Mouse (Mus musculus): Measurements from ENCODE around the gene Fyn. TPM values are rescaled to one million over a fixed set of nuclear protein-coding genes. Genes with fewer than 3 reads are reported as not detected.

Gene Fyn
- total and polyA plus RNA-seq, 3 experiments, result 14.9 to 42.4 (median 19.9) TPM

DNA sequence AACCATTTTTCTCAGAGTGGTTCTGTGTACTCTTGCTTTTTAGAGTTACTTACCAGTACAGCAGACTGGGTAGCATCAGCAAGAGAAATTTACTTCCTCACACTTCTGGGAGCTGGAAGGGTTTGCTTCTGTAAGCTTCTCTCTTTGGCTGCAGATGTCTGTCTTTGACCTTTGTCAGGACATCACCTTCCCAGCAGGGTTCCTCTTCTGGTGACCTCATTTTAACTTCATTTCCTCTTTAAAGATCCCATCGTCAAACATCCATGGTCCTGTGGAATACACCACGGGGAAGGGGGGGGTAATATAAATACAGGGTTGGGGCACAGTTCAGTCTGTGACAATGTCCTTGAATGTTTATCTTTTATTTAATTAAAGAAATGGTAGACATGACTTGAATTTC, 74.5 kb downstream of the Fyn start:
- no peaks in the 10 kb centered on the region for H3K27me3 ChIP-seq (replicated peaks)
- peaks cover 0 to 27% of the 10 kb centered on the region in 2 experiments; a peak in 2 of 4 replicates for H3K4me1 ChIP-seq (ENCODE audit: control insufficient read depth in 1 of 2, insufficient read depth in 2 of 2)
- peaks cover 0 to 17% of the 10 kb centered on the region in 2 experiments for H3K36me3 ChIP-seq (replicated peaks in 1 of 2; ENCODE audit: control insufficient read depth in 1 of 2, insufficient read depth in 1 of 2, low read length in 1 of 2)
- no peaks in the 10 kb centered on the region for H3K9me3 ChIP-seq (replicated peaks; ENCODE audit: low read length)
- no peaks in the 10 kb centered on the region for H3K79me2 ChIP-seq (replicated peaks; ENCODE audit: control insufficient read depth, extremely low read depth, insufficient read depth, poor library complexity, severe bottlenecking)
- no peak for DNase-seq (ENCODE audit: extremely low read depth)
- H3K4me2 ChIP-seq (ENCODE audit: insufficient read depth, low read depth, poor library complexity, severe bottlenecking), result no peak overlapping the region
- dilution Hi-C loops (cut with MboI; ENCODE audit: extremely low pct_ligation_motif_present, extremely low pct_unique_long_range_greater_than_20kb, low sequenced_read_pairs) (no loop called here), in situ Hi-C loops (cut with MboI; ENCODE audit: low pct_ligation_motif_present, low pct_unique_long_range_greater_than_20kb, low sequenced_read_pairs) (no loop called here)
- H3K9ac ChIP-seq (ENCODE audit: insufficient read depth, low read depth), result no peak overlapping the region
- H3K4me3 ChIP-seq (replicated peaks in 1 of 3; ENCODE audit: low read depth in 2 of 3, low read length in 2 of 3, poor library complexity in 1 of 3), result no peak overlapping the region
- no peak for TF ChIP-seq MAZ (IDR thresholded peaks at IDR 0.05; ENCODE audit: low read depth, low read length)
- no peak for TF ChIP-seq ZNF384 (IDR thresholded peaks at IDR 0.05; ENCODE audit: low read depth, low read length)
- no peak for TF ChIP-seq USF2 (conservative IDR thresholded peaks at IDR 0.05; ENCODE audit: low read depth, low read length)
- no peak for TF ChIP-seq KAT2A (IDR thresholded peaks at IDR 0.05; ENCODE audit: insufficient replicate concordance, low read length)
- TF ChIP-seq MYC (IDR thresholded peaks at IDR 0.05; ENCODE audit: low read depth, low read length), result no peak
- no peak for TF ChIP-seq RCOR1 (conservative IDR thresholded peaks at IDR 0.05; ENCODE audit: low read depth, low read length)
- no peak for TF ChIP-seq ETS1 (conservative IDR thresholded peaks at IDR 0.05; ENCODE audit: low read depth, low read length)
- no peak for TF ChIP-seq SIN3A (IDR thresholded peaks at IDR 0.05; ENCODE audit: low read length)
- no peak for TF ChIP-seq ZKSCAN1 (IDR thresholded peaks at IDR 0.05; ENCODE audit: borderline replicate concordance, low read depth, low read length)
- no peak for TF ChIP-seq CHD1 (IDR thresholded peaks at IDR 0.05; ENCODE audit: low read depth, low read length)
- no peak for TF ChIP-seq ZMIZ1 (IDR thresholded peaks at IDR 0.05; ENCODE audit: low read depth, low read length)
- TF ChIP-seq GABPA (IDR thresholded peaks at IDR 0.05; ENCODE audit: insufficient replicate concordance, low read depth, low read length), result no peak
- no peak overlapping the region for H3K27ac ChIP-seq (ENCODE audit: insufficient read depth, low read depth)

DNA sequence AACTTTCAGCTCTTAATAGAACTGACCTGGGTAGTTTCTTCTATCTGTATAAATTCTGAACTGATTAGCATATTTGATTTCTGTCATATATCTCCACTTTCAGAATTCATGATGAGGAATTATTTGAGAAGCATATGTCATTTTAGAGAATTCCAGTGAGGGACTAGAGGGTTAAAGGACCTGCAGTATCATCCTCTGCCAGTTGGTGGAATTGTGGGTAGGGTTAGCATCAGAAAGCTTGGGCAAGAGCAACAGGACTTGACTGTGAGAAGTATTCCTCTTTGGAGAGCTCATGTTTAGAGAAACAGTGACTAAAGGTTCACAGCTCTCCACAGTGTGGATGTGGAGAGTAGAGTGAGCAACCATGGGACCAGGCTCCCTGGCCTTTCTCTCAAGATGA, 75.3 kb downstream of the Fyn start:
- dilution Hi-C loops (cut with MboI; ENCODE audit: extremely low pct_ligation_motif_present, extremely low pct_unique_long_range_greater_than_20kb, low sequenced_read_pairs), result no loop called here
- no peak for DNase-seq (ENCODE audit: extremely low read depth)
- Histone ChIP-seq H3K4me1 (ENCODE audit: control insufficient read depth in 1 of 2, insufficient read depth in 2 of 2) (peaks cover 0 to 24% of the 10 kb centered on the region in 2 experiments; a peak in 2 of 4 replicates), H3K9me3 (replicated peaks; ENCODE audit: low read length) (no peaks in the 10 kb centered on the region), H3K27me3 (replicated peaks) (no peaks in the 10 kb centered on the region), H3K79me2 (replicated peaks; ENCODE audit: control insufficient read depth, extremely low read depth, insufficient read depth, poor library complexity, severe bottlenecking) (no peaks in the 10 kb centered on the region), H3K27ac (ENCODE audit: insufficient read depth, low read depth) (no peak overlapping the region), H3K4me2 (ENCODE audit: insufficient read depth, low read depth, poor library complexity, severe bottlenecking) (no peak overlapping the region), H3K9ac (ENCODE audit: insufficient read depth, low read depth) (no peak overlapping the region), H3K36me3 (replicated peaks in 1 of 2; ENCODE audit: control insufficient read depth in 1 of 2, insufficient read depth in 1 of 2, low read length in 1 of 2) (peaks cover 0 to 15% of the 10 kb centered on the region in 2 experiments), H3K4me3 (replicated peaks in 1 of 3; ENCODE audit: low read depth in 2 of 3, low read length in 2 of 3, poor library complexity in 1 of 3) (no peak overlapping the region)
- peak; percentile 8 for TF ChIP-seq RAD21 (IDR thresholded peaks at IDR 0.05; ENCODE audit: low read depth, low read length)
- no peak for TF ChIP-seq UBTF (IDR thresholded peaks at IDR 0.05; ENCODE audit: low read depth, low read length)
- TF ChIP-seq ZNF384 (IDR thresholded peaks at IDR 0.05; ENCODE audit: low read depth, low read length), result no peak
- TF ChIP-seq CTCF (conservative IDR thresholded peaks at IDR 0.05 in 1 of 2, IDR thresholded peaks at IDR 0.05 in 1 of 2; ENCODE audit: low read depth in 2 of 2, low read length in 2 of 2), result peak; percentile 7 to 38; a peak in 1 of 4 replicates
- TF ChIP-seq HCFC1 (IDR thresholded peaks at IDR 0.05; ENCODE audit: low read depth, low read length), result no peak
- TF ChIP-seq E2F4 (IDR thresholded peaks at IDR 0.05; ENCODE audit: insufficient replicate concordance, low read depth, low read length), result no peak
- TF ChIP-seq SMC3 (IDR thresholded peaks at IDR 0.05; ENCODE audit: low read depth, low read length), result 0 out of 2 replicates have a peak, but pooled peaks have one; percentile 10
- in situ Hi-C loops (cut with MboI; ENCODE audit: low pct_ligation_motif_present, low pct_unique_long_range_greater_than_20kb, low sequenced_read_pairs), result no loop called here
